Mouse (Mus musculus) embryonic facial prominence, embryonic 15.5 days (tissue): ENCODE data around the gene Gm6482. TPM values are rescaled to one million over a fixed set of nuclear protein-coding genes. Genes with fewer than 3 reads are reported as not detected.
"Not testable (repeated sequence)": the region's sequence is repeated elsewhere in the genome, so short reads cannot be mapped to it uniquely, and the experiment has no call there.

Source experiments
- ATAC-seq: fragments of 200-750 bp; cut with Nextera tagmentation; 2 replicates; pipeline ENCODE4 v1.8.0; 2017; ENCODE audit warnings: low read depth, moderate TSS enrichment; ENCODE audit not compliant: insufficient number of reproducible peaks, low FRiP score, low TSS enrichment
- H3K27ac ChIP-seq: fragments of 300-500 bp; sonication (generic); replicated peaks from 2 replicates; pipeline ENCODE4 v1.5.1; 2015; ENCODE audit warnings: mild to moderate bottlenecking, inconsistent platforms
- H3K27me3 ChIP-seq: fragments of 300-500 bp; sonication (generic); 2 replicates; pipeline ENCODE4 v1.6.1; 2015; ENCODE audit warnings: inconsistent platforms
- H3K36me3 ChIP-seq: fragments of 300-500 bp; sonication (generic); 2 replicates; pipeline ENCODE4 v1.6.1; 2015; ENCODE audit warnings: mild to moderate bottlenecking, inconsistent platforms
- H3K4me1 ChIP-seq: fragments of 300-500 bp; sonication (generic); 2 replicates; pipeline ENCODE4 v1.6.1; 2015; ENCODE audit warnings: inconsistent platforms
- H3K4me2 ChIP-seq: fragments of 300-500 bp; sonication (generic); replicated peaks from 2 replicates; pipeline ENCODE4 v1.6.1; 2015; ENCODE audit warnings: mild to moderate bottlenecking, inconsistent platforms
- H3K4me3 ChIP-seq: fragments of 300-500 bp; sonication (generic); replicated peaks from 2 replicates; pipeline ENCODE4 v1.5.1; 2015; ENCODE audit warnings: mild to moderate bottlenecking, inconsistent platforms
- H3K9ac ChIP-seq: fragments of 300-500 bp; sonication (generic); 2 replicates; pipeline ENCODE4 v1.6.1; 2015; ENCODE audit warnings: inconsistent platforms
- H3K9me3 ChIP-seq: fragments of 300-500 bp; sonication (generic); replicated peaks from 2 replicates; pipeline ENCODE4 v1.6.1; 2016; ENCODE audit warnings: inconsistent platforms
- WGBS: fragments of 180-500 bp; shearing (Covaris S2); methylation state at CpG from one replicate; pipeline ENCODE4 v1.1.7; 2015; 5-methylcytosine and 5-hydroxymethylcytosine counted together
- polyA plus RNA-seq: library from polyadenylated mRNA; unstranded; fragments of >200 nt; fragmentation: Nextera tagmentation; extraction: Ambion mirVana; gene quantifications from 2 replicates; pipeline ENCODE4 v1.2.1, GENCODE M21; 2015

The Gm6482 gene
- not detected in 2 replicates for polyA plus RNA-seq

GRCm38 (mm10) chr14:41408181-41408580 lies at the start of gene Gm6482:
Gene Gm6482 (minus strand): TSS chr14:41408281.
- H3K27ac ChIP-seq, ATAC-seq, H3K36me3 ChIP-seq, H3K4me3 ChIP-seq, H3K9me3 ChIP-seq, H3K9ac ChIP-seq, H3K4me1 ChIP-seq, H3K4me2 ChIP-seq, H3K27me3 ChIP-seq: not testable (repeated sequence)
- 80% methylated on average over 1 of the region's 2 CpGs for WGBS

- not testable (repeated sequence) for H3K9ac ChIP-seq, H3K27ac ChIP-seq, ATAC-seq, H3K9me3 ChIP-seq, H3K36me3 ChIP-seq, H3K4me2 ChIP-seq, H3K27me3 ChIP-seq, H3K4me3 ChIP-seq, H3K4me1 ChIP-seq
- WGBS, result no CpG with 5 or more reads among the region's 2 CpGs
Measured at GRCm38 (mm10) chr14:41453418-41453817, 45.3 kb upstream of the Gm6482 start, which contains the start of gene Gm7954. Gene Gm7954 (minus strand): TSS chr14:41453518.

GRCm38 (mm10) chr14:41425393-41426075 lies 17.5 kb upstream of the Gm6482 start:
- ATAC-seq, H3K27ac ChIP-seq, H3K36me3 ChIP-seq, H3K9ac ChIP-seq, H3K27me3 ChIP-seq, H3K4me3 ChIP-seq, H3K9me3 ChIP-seq, H3K4me1 ChIP-seq: not testable (repeated sequence)
- H3K4me2 ChIP-seq, result peak overlapping the region; percentile 29
- WGBS, result 20% methylated on average over 12 of the region's 16 CpGs

- H3K4me1 ChIP-seq, H3K9ac ChIP-seq, H3K27ac ChIP-seq, H3K36me3 ChIP-seq, ATAC-seq, H3K27me3 ChIP-seq, H3K4me3 ChIP-seq, H3K9me3 ChIP-seq: not testable (repeated sequence)
- H3K4me2 ChIP-seq, result peak overlapping the region; percentile 29; the same call in 1 of the 2 replicates
- 7% methylated on average over 14 of the region's 14 CpGs for WGBS
Measured at GRCm38 (mm10) chr14:41424694-41425093, 16.6 kb upstream of the Gm6482 start.

- not testable (repeated sequence) for H3K4me2 ChIP-seq, H3K9ac ChIP-seq, H3K4me3 ChIP-seq, H3K4me1 ChIP-seq, H3K36me3 ChIP-seq, ATAC-seq, H3K9me3 ChIP-seq, H3K27ac ChIP-seq, H3K27me3 ChIP-seq
- WGBS, result no CpG with 5 or more reads among the region's 3 CpGs
Measured at GRCm38 (mm10) chr14:41386279-41386678, 21.8 kb downstream of the Gm6482 start, which contains the start of gene Gm7945. Gene Gm7945 (minus strand): TSS chr14:41386379.

Other genes with a start within 250 kb of the Gm6482 start
- gene Sftpd, start 223.1 kb downstream of the Gm6482 start, polyA plus RNA-seq, result 2.3 and 2.6 TPM in 2 replicates
- not detected in 2 replicates for gene Gm2832, start 129.5 kb downstream of the Gm6482 start, polyA plus RNA-seq
- not detected in 2 replicates for gene Gm5798, start 59.7 kb downstream of the Gm6482 start, polyA plus RNA-seq
- not detected in 2 replicates for gene Gm7945, start 21.9 kb downstream of the Gm6482 start, polyA plus RNA-seq
- gene Gm7954, start 45.2 kb upstream of the Gm6482 start, polyA plus RNA-seq, result not detected in 2 replicates
- not detected in 2 replicates for gene Gm3486, start 81.2 kb upstream of the Gm6482 start, polyA plus RNA-seq
- not detected in 2 replicates for gene Gm7970, start 147.3 kb upstream of the Gm6482 start, polyA plus RNA-seq
- gene 1700049E17Rik2, start 164.9 kb upstream of the Gm6482 start, polyA plus RNA-seq, result not detected in 2 replicates
- gene Gm3072, start 216.3 kb upstream of the Gm6482 start, polyA plus RNA-seq, result not detected in 2 replicates
- not detected in 2 replicates for gene Gm3676, start 238.2 kb upstream of the Gm6482 start, polyA plus RNA-seq